Mouse (Mus musculus) cerebellum, adult 2 months (tissue): ENCODE data around the gene 5330417H12Rik. TPM values are rescaled to one million over a fixed set of nuclear protein-coding genes. Genes with fewer than 3 reads are reported as not detected.

Source experiments
- DNase-seq, 2 experiments: peaks; one replicate each; pipeline ENCODE4 v3.0.0; 2021
- H3K27ac ChIP-seq: fragments of 200-500 bp; 2 replicates; pipeline ENCODE4 v1.5.1; 2012; ENCODE audit warnings: low read length, control low read depth, inconsistent platforms; ENCODE audit not compliant: insufficient read depth
- H3K27me3 ChIP-seq: fragments of 200-500 bp; 2 replicates; pipeline ENCODE4 v1.6.1; 2012; ENCODE audit warnings: inconsistent platforms, mild to moderate bottlenecking, low read length, moderate library complexity; ENCODE audit not compliant: control insufficient read depth, insufficient read depth
- H3K4me1 ChIP-seq: fragments of 200-500 bp; 2 replicates; pipeline ENCODE4 v1.6.1; 2011; ENCODE audit warnings: low read length; ENCODE audit not compliant: control insufficient read depth, insufficient read depth
- H3K4me3 ChIP-seq: fragments of 200-500 bp; replicated peaks from 2 replicates; pipeline ENCODE3; 2011; ENCODE audit warnings: mild to moderate bottlenecking, low read depth, low read length, control low read depth; ENCODE audit not compliant: insufficient read depth
- CTCF ChIP-seq: fragments of 200-500 bp; IDR thresholded peaks from 2 replicates; pipeline ENCODE4 v1.5.1; 2011; ENCODE audit warnings: low read depth, mild to moderate bottlenecking, control low read depth, low read length, moderate library complexity, borderline replicate concordance; ENCODE audit not compliant: insufficient read depth
- POLR2A ChIP-seq: fragments of 200-500 bp; IDR thresholded peaks from 2 replicates; pipeline ENCODE4 v1.6.1; 2011; ENCODE audit warnings: low read length, control low read depth, borderline replicate concordance; ENCODE audit not compliant: insufficient read depth
- WGBS: fragments of 180-500 bp; shearing (Covaris S2); methylation state at CpG from one replicate; pipeline ENCODE4 v1.1.7; 2018; 5-methylcytosine and 5-hydroxymethylcytosine counted together
- polyA plus RNA-seq: library from polyadenylated mRNA; depleted of rRNA; stranded (reverse); fragments of >200 nt; gene quantifications from 2 replicates; pipeline ENCODE4 v1.2.3, GENCODE M21; 2012

The 5330417H12Rik gene
- polyA plus RNA-seq, 1 experiment = not detected

DNA sequence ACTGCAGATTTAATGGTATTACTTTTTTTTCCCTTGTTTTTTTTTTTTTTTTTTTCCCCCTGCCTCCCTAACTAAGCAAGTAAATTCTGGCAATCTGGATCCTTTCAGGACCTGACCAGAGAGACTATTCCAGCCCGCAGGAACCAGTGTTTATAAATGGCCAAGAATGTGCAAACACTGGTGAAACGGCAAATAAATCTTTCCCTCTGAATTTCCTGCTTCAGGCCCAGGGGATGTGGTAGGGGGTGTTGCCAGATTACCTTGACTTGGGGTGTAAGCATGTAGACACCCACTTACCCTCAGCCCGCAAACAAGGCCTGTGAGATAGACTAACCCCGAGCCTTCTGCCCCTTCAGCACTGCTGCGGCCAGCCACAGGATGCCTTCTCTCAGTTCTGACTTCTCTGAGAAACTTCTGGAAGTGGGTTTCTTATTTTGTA, 36.9 kb upstream of the 5330417H12Rik start:
- Histone ChIP-seq H3K4me1 (no peaks in the 10 kb centered on the region; the same call in 1 of the 2 replicates), H3K4me3 (no peak overlapping the region), H3K27ac (no peak overlapping the region), H3K27me3 (no peaks in the 10 kb centered on the region)
- no peak for DNase-seq
- no peak for TF ChIP-seq CTCF
- no peak for TF ChIP-seq POLR2A
- 80% methylated on average over 5 of the region's 5 CpGs for WGBS

DNA sequence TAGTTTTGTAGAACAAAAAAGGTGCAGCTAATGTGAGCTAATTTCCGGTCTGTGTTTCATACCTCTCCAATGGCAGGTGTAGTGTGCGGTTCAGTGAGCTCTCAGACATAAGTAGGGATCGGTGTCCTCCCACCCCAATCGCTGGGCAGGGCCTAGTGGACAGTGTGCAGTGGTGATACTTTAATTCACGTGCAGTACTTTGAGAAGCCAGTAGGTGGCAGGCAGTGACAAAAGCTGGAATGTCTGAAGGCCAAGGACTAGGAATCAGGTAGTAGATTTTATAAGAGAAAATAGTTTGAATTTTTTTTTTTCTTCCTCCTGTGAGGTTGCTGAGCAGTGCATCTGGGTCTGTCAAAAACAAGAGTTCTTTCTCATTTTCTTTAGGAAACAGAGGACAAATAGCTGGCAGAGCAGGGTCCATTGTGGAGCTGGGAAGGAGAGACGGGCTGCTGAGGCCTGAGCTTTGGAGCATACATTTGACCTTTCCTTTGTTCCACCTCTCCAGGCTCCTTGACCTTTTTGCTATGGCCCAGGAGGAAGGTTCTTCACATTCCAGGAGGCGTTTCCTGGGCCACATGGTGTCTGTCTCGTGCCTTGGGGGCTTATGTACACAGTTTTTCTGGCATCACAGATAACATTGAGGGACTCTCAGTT, 36.4 kb upstream of the 5330417H12Rik start:
- H3K27ac ChIP-seq = no peak overlapping the region
- no peaks in the 10 kb centered on the region; the same call in 1 of the 2 replicates for H3K4me1 ChIP-seq
- TF ChIP-seq CTCF = peak; percentile 64
- TF ChIP-seq POLR2A = no peak
- H3K4me3 ChIP-seq = no peak overlapping the region
- H3K27me3 ChIP-seq = no peaks in the 10 kb centered on the region
- DNase-seq = peak; percentile 30 to 37
- WGBS = 34% methylated on average over 8 of the region's 8 CpGs

DNA sequence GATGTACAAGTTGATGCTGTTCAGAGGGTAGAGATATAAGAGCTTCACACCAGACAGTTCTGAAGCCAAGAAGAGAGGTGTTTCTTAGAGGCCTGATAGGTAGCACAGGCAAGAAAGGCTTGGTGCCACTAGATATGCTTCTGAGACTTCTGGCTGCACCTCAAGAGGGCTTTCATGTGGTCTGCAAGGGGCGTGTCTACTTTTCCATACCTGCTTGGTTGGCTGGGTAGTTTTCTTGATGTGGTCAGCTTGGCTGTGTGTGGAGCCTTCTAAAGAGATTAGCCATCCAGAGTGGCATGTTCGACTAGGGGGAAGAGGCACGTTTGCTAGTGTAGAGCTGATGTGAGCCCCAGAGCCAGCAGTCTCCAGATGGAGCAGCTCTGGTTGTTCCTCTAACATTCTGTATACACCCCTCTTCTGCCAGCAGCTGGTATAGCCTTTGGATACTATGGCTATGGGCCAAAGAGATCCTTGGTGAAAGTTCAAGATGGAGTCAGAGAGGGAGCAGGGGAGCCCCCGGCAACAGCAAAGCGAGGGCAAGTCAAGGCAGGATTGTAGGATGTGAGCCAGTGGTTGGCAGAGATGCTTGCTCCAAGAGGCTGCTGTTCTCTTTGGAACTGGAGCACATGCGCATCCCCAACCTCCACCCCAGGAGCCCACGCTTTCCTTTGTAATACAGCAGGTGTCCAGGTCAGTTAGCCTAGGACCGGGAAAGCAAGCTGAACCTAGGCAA, 34.4 kb upstream of the 5330417H12Rik start:
- 33% methylated on average over 8 of the region's 8 CpGs for WGBS
- DNase-seq = no peak
- H3K27ac ChIP-seq = no peak overlapping the region
- TF ChIP-seq CTCF (no peak), POLR2A (no peak)
- H3K4me3 ChIP-seq = no peak overlapping the region
- no peaks in the 10 kb centered on the region for H3K4me1 ChIP-seq
- no peaks in the 10 kb centered on the region for H3K27me3 ChIP-seq

- H3K27me3 ChIP-seq = no peaks in the 10 kb centered on the region
- H3K4me3 ChIP-seq = no peak overlapping the region
- no peak for DNase-seq
- TF ChIP-seq POLR2A (no peak), CTCF (no peak)
- H3K4me1 ChIP-seq = no peaks in the 10 kb centered on the region
- H3K27ac ChIP-seq = no peak overlapping the region
- 96% methylated on average over 6 of the region's 6 CpGs for WGBS
Measured at GRCm38 (mm10) chr7:107656451-107656850, 31.5 kb upstream of the 5330417H12Rik start.

DNA sequence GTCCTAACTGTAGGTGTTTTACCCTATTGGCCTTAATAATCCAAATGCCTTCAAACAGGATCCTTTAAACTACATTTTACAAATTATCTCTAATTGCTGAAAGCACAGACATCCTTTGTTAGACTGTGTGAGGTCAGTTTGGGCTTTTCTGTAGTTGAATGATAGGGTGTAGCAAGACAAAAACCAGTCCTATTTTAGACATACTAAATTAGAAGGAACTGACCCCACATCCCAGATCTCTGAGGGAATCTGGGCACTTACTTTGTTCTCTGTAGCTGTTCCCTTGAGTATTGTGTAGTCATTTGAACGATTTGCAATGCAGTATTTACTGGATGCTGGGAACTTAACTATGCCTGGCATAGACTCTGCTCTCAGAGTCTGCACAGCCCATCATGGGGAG, 26.9 kb upstream of the 5330417H12Rik start:
- WGBS = 39% methylated on average over 1 of the region's 1 CpGs
- TF ChIP-seq CTCF (no peak), POLR2A (no peak)
- no peaks in the 10 kb centered on the region for H3K4me1 ChIP-seq
- H3K4me3 ChIP-seq = no peak overlapping the region
- H3K27ac ChIP-seq = no peak overlapping the region
- H3K27me3 ChIP-seq = no peaks in the 10 kb centered on the region
- DNase-seq = no peak

DNA sequence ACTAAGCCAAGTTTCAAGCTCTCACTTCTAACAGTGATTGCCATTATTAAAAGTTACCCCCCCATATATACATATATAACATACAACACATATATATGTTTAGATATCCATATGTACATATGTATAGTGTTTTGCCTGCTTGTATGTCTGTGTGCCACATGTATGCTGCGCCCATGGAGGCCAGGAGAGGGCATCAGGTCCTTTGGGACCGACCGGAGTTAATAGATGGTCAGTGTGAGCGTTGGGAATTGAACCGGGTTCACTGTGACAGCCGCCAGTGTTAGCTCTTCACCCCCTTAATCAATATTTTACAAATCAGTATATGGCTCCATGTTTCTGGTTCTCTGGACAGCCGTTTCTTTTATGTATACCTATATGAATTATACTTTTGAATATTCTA, 25.0 kb upstream of the 5330417H12Rik start:
- H3K4me1 ChIP-seq = no peaks in the 10 kb centered on the region
- TF ChIP-seq POLR2A (no peak), CTCF (no peak)
- H3K27ac ChIP-seq = no peak overlapping the region
- H3K4me3 ChIP-seq = no peak overlapping the region
- 83% methylated on average over 7 of the region's 7 CpGs for WGBS
- no peak for DNase-seq
- no peaks in the 10 kb centered on the region for H3K27me3 ChIP-seq

GRCm38 (mm10) chr7:107648937-107649688, 24.2 kb upstream of the 5330417H12Rik start:
- 70% methylated on average over 12 of the region's 12 CpGs for WGBS
- Histone ChIP-seq H3K4me3 (no peak overlapping the region), H3K4me1 (no peaks in the 10 kb centered on the region), H3K27ac (no peak overlapping the region), H3K27me3 (no peaks in the 10 kb centered on the region)
- TF ChIP-seq CTCF (no peak), POLR2A (no peak)
- DNase-seq = no peak

DNA sequence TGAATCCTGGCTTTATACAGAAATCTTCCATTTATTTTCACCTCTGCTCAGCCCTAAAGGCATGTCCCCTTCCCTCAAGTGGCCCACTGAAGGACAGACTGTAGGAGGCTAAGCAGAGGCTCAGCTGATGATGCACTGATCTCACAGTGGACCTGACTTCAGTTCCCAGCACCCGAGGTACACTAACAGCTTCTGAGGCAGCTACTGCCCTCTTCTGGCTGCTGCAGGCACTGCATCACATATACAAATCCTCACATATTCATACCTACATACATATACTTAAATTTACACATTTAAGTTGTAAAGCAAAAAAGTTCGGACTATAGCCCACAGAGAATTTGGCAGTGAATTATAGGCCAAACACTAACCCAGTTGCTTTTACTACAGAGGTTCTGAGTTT, 20.0 kb upstream of the 5330417H12Rik start:
- DNase-seq = no peak
- Histone ChIP-seq H3K27ac (no peak overlapping the region), H3K27me3 (no peaks in the 10 kb centered on the region), H3K4me3 (no peak overlapping the region), H3K4me1 (no peaks in the 10 kb centered on the region)
- TF ChIP-seq CTCF (no peak), POLR2A (no peak)
- WGBS = 95% methylated on average over 2 of the region's 2 CpGs
